Mouse (Mus musculus) urinary bladder, postnatal 4 days (tissue): Measurements from ENCODE around the gene Gm12216.

Source experiments
- DNase-seq, 2 experiments: peaks; one replicate each; pipeline ENCODE4 v3.0.0; 2021 to 2022; ENCODE audit warnings: low spot score in 2 of 2

Gene Gm12216

GRCm38 (mm10) chr11:53821945-53822338, 37.1 kb downstream of the Gm12216 start:
- no peak for DNase-seq

- no peak for DNase-seq
These were observed 37.7 kb downstream of the Gm12216 start for GRCm38 (mm10) chr11:53821230-53821944.

GRCm38 (mm10) chr11:53820516-53821170, 38.4 kb downstream of the Gm12216 start:
- DNase-seq: no peak

- DNase-seq: no peak
These were observed 39.5 kb downstream of the Gm12216 start for GRCm38 (mm10) chr11:53819511-53819910.

GRCm38 (mm10) chr11:53818794-53819193, 40.3 kb downstream of the Gm12216 start:
- no peak for DNase-seq

GRCm38 (mm10) chr11:53816841-53817375, 42.1 kb downstream of the Gm12216 start:
- DNase-seq: no peak

GRCm38 (mm10) chr11:53814810-53815209, 44.2 kb downstream of the Gm12216 start:
- no peak for DNase-seq

GRCm38 (mm10) chr11:53813001-53813868, 45.8 kb downstream of the Gm12216 start:
- DNase-seq: no peak

GRCm38 (mm10) chr11:53811312-53811711, 47.7 kb downstream of the Gm12216 start:
- no peak for DNase-seq

- DNase-seq: no peak
These were observed 48.3 kb downstream of the Gm12216 start for GRCm38 (mm10) chr11:53810749-53811148.

GRCm38 (mm10) chr11:53810156-53810555, 48.9 kb downstream of the Gm12216 start:
- no peak for DNase-seq

- no peak for DNase-seq
These were observed 49.7 kb downstream of the Gm12216 start for GRCm38 (mm10) chr11:53809354-53809753.

GRCm38 (mm10) chr11:53805786-53806185, 53.3 kb downstream of the Gm12216 start:
- DNase-seq: no peak

- DNase-seq: no peak
These were observed 54.3 kb downstream of the Gm12216 start for GRCm38 (mm10) chr11:53804569-53805344.

- no peak for DNase-seq
These were observed 55.6 kb downstream of the Gm12216 start for GRCm38 (mm10) chr11:53803494-53803893.

GRCm38 (mm10) chr11:53803093-53803492, 56.0 kb downstream of the Gm12216 start:
- DNase-seq: no peak

- no peak for DNase-seq
These were observed 58.1 kb downstream of the Gm12216 start for GRCm38 (mm10) chr11:53800975-53801374.

GRCm38 (mm10) chr11:53800036-53800435, 59.0 kb downstream of the Gm12216 start:
- no peak for DNase-seq

GRCm38 (mm10) chr11:53798041-53798711, 60.9 kb downstream of the Gm12216 start:
- DNase-seq: no peak

- DNase-seq: no peak
These were observed 61.6 kb downstream of the Gm12216 start for GRCm38 (mm10) chr11:53797386-53797920.
